Mouse (Mus musculus) lung, postnatal 10 days (tissue): Measurements from ENCODE around the gene Pamr1.
A peak's percentile ranks its signal among the peaks of the same experiment; 100 is the strongest.

Source experiments
- DNase-seq: peaks from one replicate; pipeline ENCODE4 v3.0.0; 2021

Gene Pamr1

GRCm38 (mm10) chr2:102598911-102599721, 49.3 kb downstream of the Pamr1 start:
- no peak for DNase-seq

GRCm38 (mm10) chr2:102600516-102600915, 50.7 kb downstream of the Pamr1 start:
- no peak for DNase-seq

GRCm38 (mm10) chr2:102610485-102610884, 60.7 kb downstream of the Pamr1 start:
- no peak for DNase-seq

- no peak for DNase-seq
These were observed 66.8 kb downstream of the Pamr1 start for GRCm38 (mm10) chr2:102616637-102617036.

GRCm38 (mm10) chr2:102620744-102621429, 71.1 kb downstream of the Pamr1 start:
- no peak for DNase-seq

GRCm38 (mm10) chr2:102622176-102622575, 72.4 kb downstream of the Pamr1 start:
- no peak for DNase-seq

GRCm38 (mm10) chr2:102622943-102623342, 73.1 kb downstream of the Pamr1 start:
- no peak for DNase-seq

- no peak for DNase-seq
These were observed 74.7 kb downstream of the Pamr1 start for GRCm38 (mm10) chr2:102624538-102624937.

GRCm38 (mm10) chr2:102632361-102632760, 82.5 kb downstream of the Pamr1 start:
- DNase-seq, result no peak

- DNase-seq, result no peak
These were observed 84.2 kb downstream of the Pamr1 start for GRCm38 (mm10) chr2:102634010-102634409.

GRCm38 (mm10) chr2:102635523-102636060, 85.8 kb downstream of the Pamr1 start:
- no peak for DNase-seq

- no peak for DNase-seq
These were observed 86.3 kb downstream of the Pamr1 start for GRCm38 (mm10) chr2:102636116-102636600.

GRCm38 (mm10) chr2:102638140-102638539, 88.3 kb downstream of the Pamr1 start:
- no peak for DNase-seq

- DNase-seq, result no peak
These were observed 88.9 kb downstream of the Pamr1 start for GRCm38 (mm10) chr2:102638690-102639089.

GRCm38 (mm10) chr2:102648845-102649500, 99.2 kb downstream of the Pamr1 start:
- peak; percentile 15 for DNase-seq

- no peak for DNase-seq
These were observed 100.5 kb downstream of the Pamr1 start for GRCm38 (mm10) chr2:102650322-102650721.

- DNase-seq, result no peak
These were observed 106.3 kb downstream of the Pamr1 start for GRCm38 (mm10) chr2:102655966-102656725.

- DNase-seq, result no peak
These were observed 107.9 kb downstream of the Pamr1 start for GRCm38 (mm10) chr2:102657726-102658125.

GRCm38 (mm10) chr2:102658163-102658660, 108.4 kb downstream of the Pamr1 start, which contains the start of gene Slc1a2:
Gene Slc1a2 (plus strand): TSS chr2:102658659.
- DNase-seq, result peak; percentile 36

- peak; percentile 49 for DNase-seq
These were observed 109.1 kb downstream of the Pamr1 start for GRCm38 (mm10) chr2:102658661-102659520.

- DNase-seq, result peak; percentile 29
These were observed 109.7 kb downstream of the Pamr1 start for GRCm38 (mm10) chr2:102659521-102659830.
